Mouse (Mus musculus) R1 (cell line): ENCODE data around the gene Spag4.
"Not testable (repeated sequence)": the region's sequence is repeated elsewhere in the genome, so short reads cannot be mapped to it uniquely, and the experiment has no call there.

Source experiments
- DNase-seq: peaks from one replicate; pipeline ENCODE4 v3.0.0-alpha.2; 2018; ENCODE audit warnings: low read depth, low spot score

Spag4 gene

GRCm38 (mm10) chr2:156110627-156111357 lies 45.8 kb downstream of the Spag4 start:
- DNase-seq = peak; percentile 81

GRCm38 (mm10) chr2:156111358-156112079 lies 46.5 kb downstream of the Spag4 start, which contains the start of the genes Cpne1 and Rbm12:
Gene Cpne1, minus strand, starts transcription at chr2:156111965.
Gene Rbm12, minus strand, starts transcription at chr2:156111978.
- peak; percentile 93 for DNase-seq

- not testable (repeated sequence) for DNase-seq
These were observed 47.1 kb downstream of the Spag4 start for GRCm38 (mm10) chr2:156112080-156112423.

- peak; percentile 41 for DNase-seq
These were observed 54.6 kb downstream of the Spag4 start for GRCm38 (mm10) chr2:156119566-156119965.
